Mouse (Mus musculus) E14TG2a.4 (cell line): ENCODE data around the gene Erbb4.

Experiments used
- H3K27me3 ChIP-seq: 2 replicates; pipeline ENCODE4 v1.6.1; 2014; ENCODE audit warnings: low read length, control low read depth; ENCODE audit not compliant: insufficient read depth
- H3K36me3 ChIP-seq: 2 replicates; pipeline ENCODE4 v1.6.1; 2014; ENCODE audit warnings: low read length, control low read depth; ENCODE audit not compliant: insufficient read depth
- H3K4me1 ChIP-seq: replicated peaks from 2 replicates; pipeline ENCODE4 v1.6.1; 2014; ENCODE audit warnings: low read depth, low read length, control low read depth
- H3K4me3 ChIP-seq: replicated peaks from 2 replicates; pipeline ENCODE4 v1.5.1; 2014; ENCODE audit warnings: mild to moderate bottlenecking, low read length
- H3K9me3 ChIP-seq: 2 replicates; pipeline ENCODE4 v1.6.1; 2014; ENCODE audit warnings: low read length, control low read depth
- CTCF ChIP-seq: conservative IDR thresholded peaks from 2 replicates; pipeline ENCODE4 v1.5.1; 2014; ENCODE audit warnings: low read length
- NANOG ChIP-seq: IDR thresholded peaks from 2 replicates; pipeline ENCODE4 v1.6.1; 2014; ENCODE audit warnings: borderline replicate concordance, low read length, mixed read lengths
- POU5F1 ChIP-seq: IDR thresholded peaks from 2 replicates; pipeline ENCODE4 v1.6.1; 2014; ENCODE audit warnings: low read length, borderline replicate concordance

The Erbb4 gene

DNA sequence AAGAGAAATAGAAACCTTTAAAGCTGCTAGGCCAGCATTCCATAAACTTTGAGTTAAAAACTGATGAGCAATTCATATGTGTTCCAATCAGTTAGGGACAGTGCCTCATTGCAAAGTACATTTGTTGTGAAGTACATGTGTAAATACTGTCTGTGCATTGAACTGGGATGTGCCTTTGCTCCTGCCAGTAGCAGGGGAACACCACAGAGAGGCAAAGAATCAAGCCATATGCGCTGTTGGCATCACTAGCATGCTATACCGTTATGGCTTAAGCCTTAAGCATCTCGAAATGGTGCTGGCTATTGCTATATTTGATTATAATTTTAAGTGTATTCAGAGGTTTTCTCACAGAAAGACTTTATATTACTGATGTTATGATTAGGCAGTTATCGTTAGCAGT lies 58.9 kb downstream of the Erbb4 start:
- Histone ChIP-seq H3K27me3 (no peaks in the 10 kb centered on the region), H3K4me3 (no peak overlapping the region), H3K4me1 (no peaks in the 10 kb centered on the region), H3K36me3 (no peaks in the 10 kb centered on the region), H3K9me3 (no peaks in the 10 kb centered on the region)
- TF ChIP-seq NANOG, result no peak

DNA sequence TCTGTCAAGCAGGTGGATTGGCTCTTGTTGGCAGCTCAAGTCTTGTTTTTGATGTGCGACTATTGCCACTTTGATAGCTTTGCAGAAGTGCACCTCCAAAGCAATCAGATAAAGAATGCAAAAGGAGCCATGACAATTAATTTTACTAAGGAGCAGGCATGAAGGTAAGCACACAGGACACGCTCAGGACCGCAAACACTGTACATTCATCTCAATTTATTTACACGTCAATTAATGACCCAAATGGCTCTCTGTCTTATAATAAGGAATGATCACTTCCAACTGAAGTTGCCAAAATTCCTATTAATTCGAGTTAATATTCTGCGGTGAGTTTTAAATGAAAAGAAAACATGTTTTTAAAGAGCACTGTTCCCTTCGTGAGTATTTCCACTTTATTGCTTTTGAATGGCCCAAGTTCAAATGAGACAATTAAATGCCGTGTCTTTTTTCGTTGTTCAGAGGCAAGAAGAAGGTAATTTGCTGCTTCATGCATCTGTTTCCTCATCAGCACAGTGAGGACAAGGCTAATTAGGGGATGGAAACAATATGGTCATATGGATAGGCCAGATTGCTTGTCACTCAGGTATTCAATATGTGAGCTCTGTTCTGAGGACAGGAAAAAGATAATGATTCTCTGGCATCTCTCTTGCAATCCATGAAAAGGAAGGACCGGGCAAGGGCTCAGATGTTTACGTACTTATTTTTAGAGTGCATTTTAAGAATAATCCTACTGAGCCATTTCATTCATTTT lies 61.5 kb downstream of the Erbb4 start:
- Histone ChIP-seq H3K4me3 (no peak overlapping the region), H3K4me1 (no peaks in the 10 kb centered on the region), H3K27me3 (no peaks in the 10 kb centered on the region), H3K9me3 (no peaks in the 10 kb centered on the region), H3K36me3 (no peaks in the 10 kb centered on the region)
- TF ChIP-seq POU5F1 (no peak), NANOG (no peak), CTCF (no peak)

DNA sequence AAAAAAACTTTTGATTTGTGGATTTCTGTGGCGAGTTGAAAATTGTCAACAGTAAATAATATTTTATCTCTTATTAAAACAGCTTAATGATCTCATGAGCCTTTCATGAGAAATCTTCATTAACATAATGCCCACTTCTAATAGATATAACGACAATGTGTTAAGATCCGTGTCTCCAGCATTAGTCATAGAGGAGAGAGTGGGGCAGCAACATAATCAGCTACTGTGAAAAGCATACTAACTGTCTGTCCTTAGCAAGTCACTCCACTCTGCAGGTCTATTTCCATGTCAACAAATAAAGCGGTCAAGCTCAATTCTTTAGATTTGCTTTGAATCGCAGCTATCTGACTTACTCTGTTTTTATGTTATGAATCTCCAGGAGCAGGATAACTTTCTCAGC lies 80.0 kb downstream of the Erbb4 start:
- no peaks in the 10 kb centered on the region for H3K4me1 ChIP-seq
- no peaks in the 10 kb centered on the region for H3K36me3 ChIP-seq
- H3K9me3 ChIP-seq, result no peaks in the 10 kb centered on the region
- H3K27me3 ChIP-seq, result no peaks in the 10 kb centered on the region
- H3K4me3 ChIP-seq, result no peak overlapping the region
- no peak for TF ChIP-seq NANOG
- TF ChIP-seq POU5F1, result no peak
- TF ChIP-seq CTCF, result no peak

DNA sequence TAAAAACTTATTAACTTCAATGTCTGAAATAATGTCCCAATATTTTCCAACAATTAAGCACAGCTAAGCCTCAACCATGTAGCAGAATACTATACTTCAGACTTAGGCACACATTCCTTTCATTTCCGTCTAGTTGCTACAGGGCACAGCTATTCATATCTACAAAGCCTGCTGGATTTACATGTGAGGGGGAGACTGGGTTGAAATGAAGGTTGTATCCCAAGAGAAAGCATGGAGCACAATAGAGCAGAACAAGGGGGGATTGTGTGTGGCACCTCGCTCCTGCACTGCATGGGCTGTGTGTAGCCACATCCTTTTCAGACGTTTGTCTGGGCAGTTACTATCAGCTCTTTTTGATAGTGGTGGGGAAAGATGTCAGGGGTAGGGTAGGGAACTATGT lies 83.0 kb downstream of the Erbb4 start:
- Histone ChIP-seq H3K4me1 (no peaks in the 10 kb centered on the region), H3K9me3 (no peaks in the 10 kb centered on the region), H3K27me3 (no peaks in the 10 kb centered on the region), H3K36me3 (no peaks in the 10 kb centered on the region), H3K4me3 (no peak overlapping the region)
- no peak for TF ChIP-seq CTCF
- TF ChIP-seq POU5F1, result no peak
- no peak for TF ChIP-seq NANOG

DNA sequence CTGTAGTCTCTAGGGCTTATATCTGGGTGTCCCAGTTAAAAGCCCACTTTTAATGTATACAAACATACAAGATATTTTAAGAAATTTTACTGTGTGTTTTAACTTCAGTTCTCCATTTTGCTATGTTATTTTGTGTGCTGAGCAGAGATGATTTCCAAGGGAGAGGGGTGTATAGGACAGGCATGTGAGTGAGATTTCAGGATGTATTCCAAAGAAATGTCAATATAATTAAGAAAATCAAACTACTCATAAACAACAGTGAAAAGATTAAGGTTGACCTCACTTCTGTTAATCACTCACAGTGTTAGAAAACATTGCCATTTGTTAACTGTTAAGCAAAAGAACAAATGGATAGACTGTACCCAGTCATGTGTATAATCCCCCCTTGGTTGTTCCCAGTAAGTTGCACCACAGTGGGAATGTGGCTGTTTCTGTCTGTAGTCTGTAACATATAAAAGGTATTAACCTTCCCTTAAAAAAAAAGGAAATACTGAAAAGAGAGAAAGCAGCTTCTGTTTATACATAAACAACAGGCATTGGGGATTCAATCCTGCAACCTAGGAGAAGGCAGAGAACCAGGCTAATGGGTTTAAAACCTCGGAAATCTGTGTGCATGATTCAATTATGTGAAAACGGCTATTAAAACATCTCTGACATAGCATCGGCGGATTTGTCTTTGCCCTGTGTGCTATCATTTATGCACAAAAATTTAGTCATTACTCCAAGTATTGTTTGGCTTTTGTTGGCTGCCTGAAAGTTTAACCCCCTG lies 84.5 kb downstream of the Erbb4 start:
- no peaks in the 10 kb centered on the region for H3K9me3 ChIP-seq
- H3K27me3 ChIP-seq, result no peaks in the 10 kb centered on the region
- TF ChIP-seq POU5F1 (no peak), NANOG (no peak), CTCF (no peak)
- no peaks in the 10 kb centered on the region for H3K4me1 ChIP-seq
- no peak overlapping the region for H3K4me3 ChIP-seq
- H3K36me3 ChIP-seq, result no peaks in the 10 kb centered on the region

DNA sequence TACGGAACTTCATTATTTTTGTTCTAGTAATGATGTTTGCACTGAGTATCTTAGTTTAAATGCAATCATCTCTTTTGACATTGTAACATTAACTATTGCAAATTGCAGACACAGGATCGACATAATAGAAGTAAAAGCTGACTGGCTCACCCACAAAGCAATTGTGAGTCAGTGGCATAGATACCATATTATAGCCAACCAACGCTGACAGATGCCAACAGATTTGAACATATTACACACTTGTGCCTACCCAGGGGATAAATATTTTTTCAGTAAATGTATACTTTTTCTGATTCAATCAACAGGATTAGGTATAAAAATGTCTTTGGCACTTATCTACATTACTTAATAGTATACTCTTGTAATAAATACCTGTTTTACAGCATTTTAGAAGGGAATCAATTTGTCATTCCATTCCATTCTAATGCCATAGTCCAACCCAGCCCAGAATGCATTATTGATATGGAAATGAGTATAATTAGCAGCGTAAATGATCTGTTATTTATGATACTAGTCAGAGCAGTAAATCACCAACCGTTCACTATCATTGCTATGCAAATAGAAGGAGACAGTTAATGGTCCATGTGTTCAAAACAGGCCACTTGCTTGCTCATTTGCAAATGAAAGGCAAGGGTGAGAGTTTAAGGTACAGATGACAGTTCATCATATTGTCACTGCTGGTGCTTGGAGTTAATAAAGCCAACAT lies 97.9 kb downstream of the Erbb4 start:
- no peaks in the 10 kb centered on the region for H3K27me3 ChIP-seq
- H3K9me3 ChIP-seq, result no peaks in the 10 kb centered on the region
- no peak overlapping the region for H3K4me3 ChIP-seq
- TF ChIP-seq CTCF (no peak), POU5F1 (no peak), NANOG (no peak)
- no peaks in the 10 kb centered on the region for H3K36me3 ChIP-seq
- H3K4me1 ChIP-seq, result no peaks in the 10 kb centered on the region

DNA sequence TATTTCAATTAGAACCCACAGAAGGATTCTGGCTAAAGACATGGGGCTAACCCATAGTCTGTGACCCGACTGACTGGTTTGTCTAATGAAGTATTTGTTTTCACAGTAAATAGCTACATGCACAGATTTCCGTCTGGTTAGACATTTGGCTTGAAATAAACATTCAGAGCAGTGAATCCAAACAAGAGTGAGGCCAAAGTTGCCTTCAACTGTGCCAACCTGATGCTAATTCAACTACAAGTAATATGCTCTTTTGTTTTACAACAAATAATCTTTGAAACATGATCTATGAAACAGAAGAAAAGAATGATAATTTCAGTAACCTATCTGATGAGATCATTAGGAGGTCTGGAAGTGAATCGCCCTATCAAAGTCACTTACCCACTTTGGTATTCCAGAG lies 106.5 kb downstream of the Erbb4 start:
- no peak overlapping the region for H3K4me3 ChIP-seq
- no peaks in the 10 kb centered on the region for H3K27me3 ChIP-seq
- no peaks in the 10 kb centered on the region for H3K9me3 ChIP-seq
- no peaks in the 10 kb centered on the region for H3K36me3 ChIP-seq
- H3K4me1 ChIP-seq, result no peaks in the 10 kb centered on the region
- TF ChIP-seq NANOG, result no peak
- no peak for TF ChIP-seq POU5F1
- TF ChIP-seq CTCF, result no peak

DNA sequence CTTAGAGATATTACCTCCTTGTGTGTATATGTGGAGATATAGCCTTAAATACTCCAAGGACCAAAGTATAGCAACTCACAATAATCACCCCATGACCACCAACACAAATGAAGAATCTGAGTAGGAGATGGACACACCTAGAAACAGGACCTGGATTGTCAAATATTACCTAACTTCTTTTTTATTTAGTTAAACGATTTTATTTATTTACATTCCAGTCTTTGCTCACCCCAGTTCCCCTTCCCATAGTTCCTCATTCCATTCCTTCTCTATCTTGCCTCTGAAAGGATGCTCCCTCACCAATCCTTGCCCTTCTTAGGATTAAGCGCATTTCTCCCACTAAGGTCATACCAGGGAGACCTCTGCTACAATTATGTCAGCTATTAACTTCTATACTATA lies 128.6 kb downstream of the Erbb4 start:
- no peaks in the 10 kb centered on the region for H3K27me3 ChIP-seq
- TF ChIP-seq CTCF, result no peak
- no peaks in the 10 kb centered on the region for H3K36me3 ChIP-seq
- H3K4me3 ChIP-seq, result no peak overlapping the region
- H3K4me1 ChIP-seq, result no peaks in the 10 kb centered on the region
- no peaks in the 10 kb centered on the region for H3K9me3 ChIP-seq

DNA sequence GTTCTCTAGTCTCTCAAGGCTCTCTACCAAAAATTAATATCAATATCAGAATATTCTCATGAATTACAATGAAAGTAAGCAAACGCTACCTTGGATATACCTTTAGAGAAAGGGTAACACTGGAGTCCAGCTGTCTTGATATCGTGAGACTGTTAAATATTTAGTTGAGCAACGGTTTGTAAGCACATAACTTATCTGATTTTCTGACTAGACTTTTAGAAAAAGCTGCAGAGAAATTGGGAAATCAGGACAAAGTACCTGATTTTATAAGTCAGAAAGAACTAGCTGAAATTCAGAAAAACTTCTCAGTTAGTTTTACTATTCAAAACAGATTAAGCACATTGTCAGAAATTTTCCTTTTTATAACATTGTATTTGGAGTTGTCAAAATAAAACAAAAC lies 129.3 kb downstream of the Erbb4 start:
- no peak for TF ChIP-seq CTCF
- TF ChIP-seq NANOG, result no peak
- no peak for TF ChIP-seq POU5F1

More for the DNA sequence above, 129.3 kb downstream of the Erbb4 start:
- Histone ChIP-seq H3K4me3 (no peak overlapping the region), H3K4me1 (no peaks in the 10 kb centered on the region), H3K36me3 (no peaks in the 10 kb centered on the region), H3K27me3 (no peaks in the 10 kb centered on the region), H3K9me3 (no peaks in the 10 kb centered on the region)
